Mouse (Mus musculus) thymus, postnatal 36 days (tissue): ENCODE measurements around the gene Mest.

ENCODE experiments used
- DNase-seq, 2 experiments: peaks; one replicate each; pipeline ENCODE4 v3.0.0; 2022; ENCODE audit warnings: mixed read lengths in 2 of 2

The Mest gene

GRCm38 (mm10) chr6:30723331-30723730 is at the start of gene Mest:
Gene Mest (plus strand): TSS chr6:30723547.
- no peak for DNase-seq

- no peak for DNase-seq
These were observed 49.4 kb upstream of the Mest start for GRCm38 (mm10) chr6:30673764-30674561.

GRCm38 (mm10) chr6:30674714-30675280 is 48.5 kb upstream of the Mest start:
- no peak for DNase-seq

GRCm38 (mm10) chr6:30675281-30675771 is 48.0 kb upstream of the Mest start:
- DNase-seq: no peak

- DNase-seq: no peak
These were observed 46.8 kb upstream of the Mest start for GRCm38 (mm10) chr6:30676506-30676905.

- DNase-seq: no peak
These were observed 45.8 kb upstream of the Mest start for GRCm38 (mm10) chr6:30677591-30677990.

GRCm38 (mm10) chr6:30678482-30678881 is 44.9 kb upstream of the Mest start:
- DNase-seq: no peak

- no peak for DNase-seq
These were observed 43.8 kb upstream of the Mest start for GRCm38 (mm10) chr6:30679567-30679966.

GRCm38 (mm10) chr6:30680442-30680841 is 42.9 kb upstream of the Mest start:
- DNase-seq: no peak

GRCm38 (mm10) chr6:30681935-30682900 is 41.1 kb upstream of the Mest start:
- DNase-seq: no peak

- no peak for DNase-seq
These were observed 38.8 kb upstream of the Mest start for GRCm38 (mm10) chr6:30684570-30684969.

GRCm38 (mm10) chr6:30687198-30687597 is 36.1 kb upstream of the Mest start:
- no peak for DNase-seq

- DNase-seq: no peak
These were observed 30.5 kb upstream of the Mest start for GRCm38 (mm10) chr6:30692826-30693225.

- peak; percentile 94 to 95 for DNase-seq
These were observed 29.9 kb upstream of the Mest start, which contains the start of gene Cep41 for GRCm38 (mm10) chr6:30693350-30693991. Gene Cep41 (minus strand): TSS chr6:30693749.

GRCm38 (mm10) chr6:30694209-30694608 is 29.1 kb upstream of the Mest start:
- no peak for DNase-seq

- no peak for DNase-seq
These were observed 28.2 kb upstream of the Mest start for GRCm38 (mm10) chr6:30695124-30695523.

- DNase-seq: no peak
These were observed 25.9 kb upstream of the Mest start for GRCm38 (mm10) chr6:30697464-30697863.

GRCm38 (mm10) chr6:30698036-30698435 is 25.3 kb upstream of the Mest start:
- no peak for DNase-seq

GRCm38 (mm10) chr6:30700182-30700581 is 23.2 kb upstream of the Mest start:
- no peak for DNase-seq

- DNase-seq: no peak
These were observed 20.5 kb upstream of the Mest start for GRCm38 (mm10) chr6:30702881-30703280.

GRCm38 (mm10) chr6:30703476-30703875 is 19.9 kb upstream of the Mest start:
- no peak for DNase-seq

- no peak for DNase-seq
These were observed 19.3 kb upstream of the Mest start for GRCm38 (mm10) chr6:30703977-30704602.
